Mouse (Mus musculus) spleen, postnatal 4 days (tissue): Measurements from ENCODE around the gene Tenm2.

Experiments
- DNase-seq, 2 experiments: peaks; one replicate each; pipeline ENCODE4 v3.0.0; 2022; ENCODE audit warnings: low spot score in 2 of 2

Gene Tenm2

GRCm38 (mm10) chr11:36204381-36204780 is 1031.4 kb downstream of the Tenm2 start:
- DNase-seq, result no peak

DNA sequence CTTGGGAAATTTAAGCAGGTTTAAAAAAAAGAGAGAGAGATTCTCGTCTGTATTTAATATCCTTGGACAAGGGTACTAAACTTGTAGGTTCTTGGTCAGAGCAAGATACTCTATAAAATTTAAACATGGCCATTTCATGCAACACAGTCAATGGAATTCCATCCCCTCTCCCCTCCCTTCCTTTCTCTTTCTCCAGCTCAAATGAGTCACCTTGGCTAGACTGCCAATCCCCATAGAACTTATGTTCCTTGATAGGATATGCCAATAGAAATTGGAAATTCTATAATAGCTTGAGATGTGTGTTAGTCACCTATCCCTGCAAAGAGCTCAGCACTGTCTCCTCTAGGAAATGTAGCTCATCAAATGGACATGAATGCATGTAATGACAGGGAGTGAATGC is 1031.9 kb downstream of the Tenm2 start:
- no peak for DNase-seq

- no peak for DNase-seq
Measured at GRCm38 (mm10) chr11:36194348-36194747, 1041.4 kb downstream of the Tenm2 start.

- DNase-seq, result peak in 1 of 2 experiments; percentile 43
Measured at GRCm38 (mm10) chr11:36176106-36176505, 1059.7 kb downstream of the Tenm2 start.

DNA sequence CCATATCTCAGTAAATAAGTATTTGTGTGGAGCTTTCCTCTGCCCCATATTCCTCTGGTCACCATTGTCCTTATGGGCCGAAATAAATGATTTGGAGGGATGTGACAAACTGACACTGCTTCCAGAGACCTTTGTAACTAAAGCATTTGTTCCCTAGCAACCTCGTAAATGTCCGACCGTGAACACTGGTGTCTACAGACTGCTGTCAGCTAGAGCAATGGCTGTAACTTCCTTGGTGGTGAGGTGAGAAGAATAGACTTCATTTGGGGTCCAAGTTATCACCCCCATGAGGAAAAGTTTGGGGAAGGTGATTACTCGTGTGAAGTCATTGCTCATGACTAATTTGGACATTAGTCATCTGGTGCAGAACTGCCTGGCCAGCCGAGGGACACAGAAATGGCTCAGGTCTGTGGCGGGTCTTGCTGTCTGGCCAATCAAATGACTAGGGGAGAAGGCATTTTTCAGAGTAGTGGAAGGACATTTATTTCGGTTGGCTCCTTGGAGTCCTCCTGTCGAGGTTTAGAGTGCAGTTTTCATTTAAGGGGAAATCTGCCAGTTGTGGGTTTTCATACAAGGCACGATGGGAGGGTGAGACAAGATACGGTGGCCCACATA is 1062.6 kb downstream of the Tenm2 start:
- peak in 1 of 2 experiments; percentile 27 for DNase-seq

- DNase-seq, result peak in 1 of 2 experiments; percentile 4
Measured at GRCm38 (mm10) chr11:36172520-36172919, 1063.2 kb downstream of the Tenm2 start.

- peak in 1 of 2 experiments; percentile 41 for DNase-seq
Measured at GRCm38 (mm10) chr11:36171991-36172390, 1063.8 kb downstream of the Tenm2 start.

- DNase-seq, result peak in 1 of 2 experiments; percentile 45
Measured at GRCm38 (mm10) chr11:36171221-36171620, 1064.5 kb downstream of the Tenm2 start.

DNA sequence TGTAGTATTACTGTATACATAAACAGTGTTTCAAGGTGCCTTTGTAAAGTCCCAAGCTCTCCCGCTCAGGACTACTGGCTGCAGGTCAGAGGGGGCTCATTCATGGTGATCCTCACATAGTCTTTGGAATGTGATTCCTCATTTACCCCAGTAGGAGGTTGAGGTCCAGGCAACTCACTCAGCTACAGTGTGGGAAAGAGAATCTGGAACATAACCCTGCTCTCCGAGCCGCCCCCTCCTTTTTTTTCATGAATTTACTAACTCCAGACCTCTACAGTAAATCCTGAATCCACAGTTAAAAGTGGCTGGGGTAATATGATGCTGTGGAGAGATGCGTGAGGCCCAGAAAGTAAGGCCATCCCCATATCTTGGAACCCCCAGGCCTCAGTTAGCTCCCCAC is 1066.0 kb downstream of the Tenm2 start:
- peak in 1 of 2 experiments; percentile 7 for DNase-seq

- peak in 1 of 2 experiments; percentile 34 for DNase-seq
Measured at GRCm38 (mm10) chr11:36168921-36169537, 1066.7 kb downstream of the Tenm2 start.

DNA sequence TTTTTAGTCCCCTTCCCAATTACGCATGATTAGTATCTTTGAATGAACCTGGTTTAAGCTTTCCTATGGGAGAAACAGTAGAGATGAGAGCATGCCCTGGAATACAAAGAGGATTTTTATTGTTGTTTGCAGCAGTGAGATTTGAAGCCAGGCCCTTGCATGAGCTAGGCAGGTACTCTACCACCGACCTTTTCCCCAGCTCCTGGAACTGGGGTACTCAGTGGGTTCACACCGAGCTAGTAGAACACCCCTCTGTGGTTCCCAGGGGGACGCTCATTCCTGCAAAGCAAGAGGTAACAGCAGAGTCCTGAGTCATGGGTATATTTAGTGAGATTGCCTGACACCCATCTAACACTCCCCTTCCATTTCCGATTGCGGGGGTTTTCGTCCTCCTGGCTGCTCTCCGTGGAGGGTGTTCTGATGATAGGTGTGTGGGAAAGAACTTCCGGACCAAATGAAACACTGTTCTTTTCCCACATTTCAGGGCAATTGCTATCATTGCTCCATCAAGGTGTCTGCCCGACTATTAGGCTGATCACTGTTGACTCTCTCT is 1067.9 kb downstream of the Tenm2 start:
- peak in 1 of 2 experiments; percentile 45 for DNase-seq

DNA sequence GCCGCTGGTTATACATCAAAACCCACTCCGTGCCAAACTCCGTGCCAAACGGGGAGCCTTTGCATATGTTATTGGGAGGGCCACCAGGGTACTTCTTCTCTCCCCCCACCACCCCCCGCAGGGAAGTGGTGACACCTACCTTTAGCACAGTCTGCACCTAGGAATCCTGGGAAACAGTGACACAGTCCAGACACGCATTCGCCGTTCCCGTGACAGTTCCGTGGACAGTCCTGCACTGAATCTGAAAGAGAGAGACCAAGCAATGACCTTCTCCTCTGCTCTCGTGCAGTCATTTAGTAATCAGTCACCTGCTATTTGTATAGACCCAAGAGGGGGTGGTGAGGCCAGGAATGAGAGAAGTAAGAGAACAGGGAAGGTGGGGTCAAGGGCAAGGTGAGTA is 1072.2 kb downstream of the Tenm2 start:
- peak in 1 of 2 experiments; percentile 45 for DNase-seq

GRCm38 (mm10) chr11:36161765-36162321 is 1073.9 kb downstream of the Tenm2 start:
- peak in 1 of 2 experiments; percentile 24 for DNase-seq

DNA sequence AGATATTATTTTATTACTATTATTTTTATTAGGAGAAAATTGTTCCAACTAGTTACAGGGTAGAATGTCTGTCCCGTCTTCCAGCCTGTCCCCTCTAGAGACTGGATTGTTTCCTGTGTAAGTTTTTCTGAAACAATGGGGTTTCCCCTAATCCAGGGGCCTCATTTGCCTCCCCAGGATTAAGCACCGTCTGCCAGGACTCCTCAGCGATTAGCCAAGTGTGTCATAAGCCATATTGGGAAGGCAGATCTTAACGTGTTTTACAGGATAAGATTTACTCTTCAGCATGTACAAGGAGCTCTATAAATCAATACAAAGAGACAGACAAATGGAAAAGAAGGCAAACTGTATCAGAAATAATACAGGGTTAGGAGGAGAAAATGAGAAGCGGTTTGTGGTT is 1082.3 kb downstream of the Tenm2 start:
- DNase-seq, result no peak

DNA sequence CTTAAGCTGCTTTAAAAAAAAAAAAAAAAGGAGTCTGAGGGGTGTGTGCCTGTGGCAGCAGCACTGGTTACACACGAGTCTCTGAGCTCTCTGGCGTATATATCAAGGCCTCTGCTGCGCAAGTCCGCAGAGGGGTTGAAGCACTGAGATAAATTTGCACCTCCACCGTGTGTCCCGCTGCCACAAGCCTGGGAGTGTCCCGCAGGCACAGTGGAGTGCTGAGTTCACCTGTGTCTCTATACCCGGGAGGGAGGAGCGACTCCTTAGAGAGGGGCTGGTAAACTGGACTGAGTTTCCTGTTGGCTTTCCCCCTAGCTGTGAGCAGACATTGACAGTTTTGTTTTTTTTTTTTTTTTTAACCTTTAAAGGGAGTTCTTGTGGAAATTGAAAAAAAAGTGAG is 1082.8 kb downstream of the Tenm2 start:
- no peak for DNase-seq

DNA sequence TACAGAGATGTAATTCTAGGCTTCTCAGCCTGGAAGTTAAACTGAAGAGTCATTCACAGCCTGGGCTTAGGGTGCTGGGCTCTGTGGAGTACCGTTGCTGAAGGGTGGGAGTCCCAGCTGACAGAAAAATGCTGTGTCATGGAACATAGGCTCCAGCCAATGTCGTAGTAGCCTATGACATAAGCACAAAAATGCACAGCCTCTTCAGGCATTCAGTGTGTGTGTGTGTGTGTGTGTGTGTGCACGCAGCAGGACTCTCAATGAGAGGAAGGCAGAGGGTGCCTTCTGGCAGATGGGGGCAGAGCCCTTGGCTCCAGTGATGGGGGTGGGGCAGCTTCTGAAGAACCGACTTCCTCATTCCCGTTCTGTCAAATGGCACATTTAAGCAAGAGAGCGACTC is 1083.5 kb downstream of the Tenm2 start:
- no peak for DNase-seq

GRCm38 (mm10) chr11:36149092-36149491 is 1086.7 kb downstream of the Tenm2 start:
- no peak for DNase-seq

- no peak for DNase-seq
Measured at GRCm38 (mm10) chr11:36145057-36145456, 1090.7 kb downstream of the Tenm2 start.

DNA sequence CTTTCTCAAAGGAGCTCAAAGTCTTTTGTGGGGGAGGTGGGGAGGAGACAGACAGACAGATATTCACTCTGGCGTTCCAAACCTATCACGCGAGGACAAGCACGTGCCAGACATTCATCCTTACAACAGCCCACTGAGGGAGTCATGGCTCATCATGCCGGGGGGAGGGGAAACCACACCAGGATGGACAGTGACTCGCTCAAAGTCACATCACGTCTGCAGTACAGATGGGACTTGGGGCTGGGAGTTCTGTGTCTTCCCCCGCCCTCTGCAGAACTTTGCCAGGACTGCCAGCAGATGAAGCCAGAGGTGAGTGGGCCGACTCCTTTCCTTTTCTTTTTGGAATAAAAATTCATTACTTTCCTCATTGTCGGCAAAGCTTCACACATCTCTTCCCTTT is 1095.4 kb downstream of the Tenm2 start:
- no peak for DNase-seq

DNA sequence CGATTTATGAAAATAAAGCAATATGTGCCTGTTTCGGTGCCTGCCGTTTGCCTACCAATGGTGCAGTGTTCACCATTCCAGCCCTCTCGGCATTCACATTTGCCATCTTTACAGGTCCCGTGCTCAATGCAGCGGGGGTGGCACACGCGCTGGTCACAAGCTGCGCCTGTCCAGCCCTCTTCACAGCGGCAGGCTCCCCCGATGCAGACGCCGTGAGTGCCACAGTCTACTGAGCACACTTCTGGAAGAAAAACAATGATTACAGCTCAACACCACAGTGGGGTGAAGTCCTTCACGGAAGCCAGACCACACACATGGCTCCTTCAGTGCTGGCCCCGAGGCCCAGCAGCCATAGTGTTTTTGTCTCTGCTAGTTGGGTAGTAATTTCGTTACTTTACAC is 1096.2 kb downstream of the Tenm2 start:
- no peak for DNase-seq

GRCm38 (mm10) chr11:36137840-36138239 is 1097.9 kb downstream of the Tenm2 start:
- no peak for DNase-seq

- no peak for DNase-seq
Measured at GRCm38 (mm10) chr11:36137276-36137675, 1098.5 kb downstream of the Tenm2 start.

GRCm38 (mm10) chr11:36134645-36135044 is 1101.1 kb downstream of the Tenm2 start:
- DNase-seq, result no peak
